Mouse (Mus musculus): ENCODE data around the gene Olfr1269. TPM values are rescaled to one million over a fixed set of nuclear protein-coding genes. Genes with fewer than 3 reads are reported as not detected.

Olfr1269 gene
- polyA plus RNA-seq (2012; rRNA removed), result not detected in 2 replicates

DNA sequence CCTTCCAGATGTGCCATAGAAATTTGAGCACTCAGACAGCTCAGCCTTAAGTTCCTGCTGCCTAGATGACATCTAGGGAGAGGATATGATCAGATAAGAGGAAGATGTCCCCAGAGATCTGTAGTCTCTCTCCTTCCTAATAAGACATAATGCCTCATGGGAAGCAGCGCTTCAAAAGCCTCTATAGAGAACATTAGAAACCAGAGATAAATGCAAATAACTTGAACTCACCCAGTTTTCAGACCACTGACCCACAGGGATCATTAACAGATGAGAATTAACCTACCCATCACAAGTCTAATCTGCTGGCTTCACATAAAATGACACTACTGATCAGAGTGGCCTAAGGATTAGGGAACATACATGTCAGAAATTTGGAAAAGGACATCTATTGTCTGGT is at the start of gene Olfr1269:
Gene Olfr1269, minus strand, starts transcription at position 101 of the 400 bp plus-strand sequence.
- 86% methylated on average over 1 of the region's 1 CpGs for WGBS
- DNase-seq (ENCODE audit: low read depth, low spot score), result no peak

DNA sequence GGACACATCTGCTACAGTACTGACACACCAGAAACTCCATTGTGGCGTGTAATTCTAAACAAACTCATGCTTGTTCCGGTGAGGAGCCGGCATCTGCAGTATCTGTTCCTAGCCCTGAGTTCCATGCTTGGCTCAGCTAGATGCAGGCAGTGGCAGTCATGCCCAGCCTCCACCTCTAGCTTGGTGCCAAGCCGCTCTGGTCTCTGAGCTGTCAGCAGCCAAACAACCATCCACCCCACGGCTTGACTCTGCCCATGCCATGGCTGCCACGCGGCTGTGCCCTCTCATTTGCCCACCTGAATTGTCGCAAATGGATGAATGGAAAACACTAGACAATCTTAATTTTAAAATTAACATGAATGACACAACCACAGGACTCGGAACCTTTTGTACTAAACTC is 32.7 kb upstream of the Olfr1269 start:
- 85% methylated on average over 9 of the region's 9 CpGs for WGBS
- DNase-seq (ENCODE audit: low read depth, low spot score), result no peak

DNA sequence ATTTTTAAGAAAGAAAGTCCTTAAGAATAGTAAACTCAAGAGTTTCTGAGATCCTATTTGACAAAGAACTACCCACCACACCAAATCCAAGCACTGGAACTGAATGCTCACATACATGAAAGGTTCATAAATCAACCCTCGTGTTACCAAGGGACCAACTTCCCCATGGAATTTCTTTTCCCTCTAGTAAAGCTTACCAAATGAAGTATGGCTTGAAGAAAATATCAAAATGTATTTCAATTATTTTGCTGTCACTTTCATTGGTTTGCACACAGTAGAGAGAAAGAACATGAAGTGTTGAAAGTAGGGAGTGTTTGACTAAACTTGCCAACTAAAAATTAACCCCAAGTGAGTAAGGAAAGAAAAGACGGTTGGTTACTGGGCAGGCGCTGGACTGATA is 31.8 kb upstream of the Olfr1269 start, which contains the start of gene Olfr1270:
Gene Olfr1270, minus strand, starts transcription at position 101 of the 400 bp plus-strand sequence.
- WGBS, result 74% methylated on average over 3 of the region's 3 CpGs

DNA sequence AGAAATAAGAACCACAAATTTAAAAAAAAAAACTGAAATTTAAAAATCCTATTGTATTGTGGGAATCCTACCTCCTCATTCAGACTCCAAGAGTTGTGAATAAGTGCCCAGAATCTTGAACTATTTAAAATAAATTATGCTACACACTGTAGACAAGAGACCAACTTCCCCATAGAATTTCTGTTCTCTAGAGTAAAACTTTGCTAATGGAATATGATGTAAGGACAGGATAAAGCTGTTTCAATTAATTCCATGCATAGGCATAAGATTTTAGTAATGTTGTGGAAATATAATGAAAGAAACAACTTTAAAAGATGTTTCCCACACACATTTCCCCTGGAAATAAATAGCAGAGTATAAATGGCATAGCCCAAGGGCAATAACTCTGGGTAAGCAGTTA is 21.0 kb upstream of the Olfr1269 start, which contains the start of gene Olfr32:
Gene Olfr32, minus strand, starts transcription at position 101 of the 400 bp plus-strand sequence.
- DNase-seq (ENCODE audit: low read depth, low spot score), result no peak

More for the DNA sequence above, 31.8 kb upstream of the Olfr1269 start, which contains the start of gene Olfr1270:
- DNase-seq (ENCODE audit: low read depth, low spot score), result no peak

DNA sequence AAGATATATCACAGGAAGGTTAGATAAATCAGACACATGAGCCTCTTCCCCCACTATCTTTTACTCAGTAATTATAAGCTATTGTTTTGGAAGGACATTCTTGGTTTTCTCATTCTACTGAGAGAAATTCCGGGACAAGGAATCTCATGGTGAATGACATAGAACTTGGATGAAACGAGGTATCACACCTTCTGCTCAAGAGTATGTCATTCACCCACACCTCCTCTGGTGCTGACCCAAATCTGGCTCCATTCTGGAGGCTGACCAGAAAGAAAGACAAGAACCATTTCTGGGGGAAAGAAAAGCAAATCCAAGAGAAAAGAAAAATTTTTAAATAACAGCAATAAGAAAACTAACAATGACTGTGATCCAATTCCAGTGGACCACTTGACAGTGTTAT is 51.1 kb downstream of the Olfr1269 start:
- no peak for DNase-seq (ENCODE audit: low read depth, low spot score)
- WGBS, result 62% methylated on average over 2 of the region's 2 CpGs

Other genes with a start within 250 kb of the Olfr1269 start
- not detected in 2 replicates for gene Olfr1257, start 243.0 kb downstream of the Olfr1269 start, polyA plus RNA-seq (2012; rRNA removed)
- gene Olfr1258, start 194.1 kb downstream of the Olfr1269 start, polyA plus RNA-seq (2012; rRNA removed), result not detected in 2 replicates
- 0.12 TPM in 1 of 2 replicates, not detected in the other for gene Olfr1259, start 172.7 kb downstream of the Olfr1269 start, polyA plus RNA-seq (2012; rRNA removed)
- gene Olfr1260, start 147.1 kb downstream of the Olfr1269 start, polyA plus RNA-seq (2012; rRNA removed), result not detected in 2 replicates
- gene Olfr1261, start 130.2 kb downstream of the Olfr1269 start, polyA plus RNA-seq (2012; rRNA removed), result not detected in 2 replicates
- gene Olfr1262, start 121.3 kb downstream of the Olfr1269 start, polyA plus RNA-seq (2012; rRNA removed), result not detected in 2 replicates
- gene Olfr1263, start 109.3 kb downstream of the Olfr1269 start, polyA plus RNA-seq (2012; rRNA removed), result not detected in 2 replicates
- gene Olfr1264, start 95.8 kb downstream of the Olfr1269 start, polyA plus RNA-seq (2012; rRNA removed), result not detected in 2 replicates
- not detected in 2 replicates for gene Olfr1265, start 86.1 kb downstream of the Olfr1269 start, polyA plus RNA-seq (2012; rRNA removed)
- gene Olfr140, start 57.8 kb downstream of the Olfr1269 start, polyA plus RNA-seq (2012; rRNA removed), result not detected in 2 replicates
- not detected in 2 replicates for gene Olfr32, start 20.9 kb upstream of the Olfr1269 start, polyA plus RNA-seq (2012; rRNA removed)
- gene Olfr1270, start 31.7 kb upstream of the Olfr1269 start, polyA plus RNA-seq (2012; rRNA removed), result not detected in 2 replicates
- gene Olfr1506, start 103.1 kb upstream of the Olfr1269 start, polyA plus RNA-seq (2012; rRNA removed), result not detected in 2 replicates
- gene Olfr142, start 136.2 kb upstream of the Olfr1269 start, polyA plus RNA-seq (2012; rRNA removed), result not detected in 2 replicates
- not detected in 2 replicates for gene Olfr1271, start 149.6 kb upstream of the Olfr1269 start, polyA plus RNA-seq (2012; rRNA removed)
- gene Olfr1272, start 171.4 kb upstream of the Olfr1269 start, polyA plus RNA-seq (2012; rRNA removed), result not detected in 2 replicates
- not detected in 2 replicates for gene Gm13769, start 200.8 kb upstream of the Olfr1269 start, polyA plus RNA-seq (2012; rRNA removed)